Mouse (Mus musculus): ENCODE results near the gene Coro2b.

Coro2b gene

GRCm38 (mm10) chr9:62438085-62438754 is 98.6 kb downstream of the Coro2b start:
- ATAC-seq (ENCODE audit: low TSS enrichment), result peak; percentile 42

- no peak for ATAC-seq (ENCODE audit: low TSS enrichment)
Observed at GRCm38 (mm10) chr9:62437446-62437845, 99.4 kb downstream of the Coro2b start.

- ATAC-seq (ENCODE audit: low TSS enrichment), result peak; percentile 41
Observed at GRCm38 (mm10) chr9:62435613-62436318, 101.1 kb downstream of the Coro2b start.

GRCm38 (mm10) chr9:62432261-62433060 is 104.4 kb downstream of the Coro2b start:
- peak; percentile 53; the same call in 1 of the 2 replicates for ATAC-seq (ENCODE audit: low TSS enrichment)

- no peak for ATAC-seq (ENCODE audit: low TSS enrichment)
Observed at GRCm38 (mm10) chr9:62430741-62431140, 106.1 kb downstream of the Coro2b start.

- ATAC-seq (ENCODE audit: low TSS enrichment), result peak; percentile 35; the same call in 1 of the 2 replicates
Observed at GRCm38 (mm10) chr9:62427010-62427409, 109.8 kb downstream of the Coro2b start.

GRCm38 (mm10) chr9:62426531-62426930 is 110.3 kb downstream of the Coro2b start:
- ATAC-seq (ENCODE audit: low TSS enrichment), result no peak

- no peak for ATAC-seq (ENCODE audit: low TSS enrichment)
Observed at GRCm38 (mm10) chr9:62426021-62426420, 110.8 kb downstream of the Coro2b start.

- no peak for ATAC-seq (ENCODE audit: low TSS enrichment)
Observed at GRCm38 (mm10) chr9:62425265-62425664, 111.6 kb downstream of the Coro2b start.

- no peak for ATAC-seq (ENCODE audit: low TSS enrichment)
Observed at GRCm38 (mm10) chr9:62423871-62424270, 113.0 kb downstream of the Coro2b start.

GRCm38 (mm10) chr9:62422926-62423325 is 113.9 kb downstream of the Coro2b start:
- no peak for ATAC-seq (ENCODE audit: low TSS enrichment)

GRCm38 (mm10) chr9:62421911-62422310 is 114.9 kb downstream of the Coro2b start:
- no peak for ATAC-seq (ENCODE audit: low TSS enrichment)

GRCm38 (mm10) chr9:62421027-62421426 is 115.8 kb downstream of the Coro2b start:
- peak; percentile 25; the same call in 1 of the 2 replicates for ATAC-seq (ENCODE audit: low TSS enrichment)

GRCm38 (mm10) chr9:62420261-62420917 is 116.5 kb downstream of the Coro2b start:
- no peak for ATAC-seq (ENCODE audit: low TSS enrichment)

- no peak for ATAC-seq (ENCODE audit: low TSS enrichment)
Observed at GRCm38 (mm10) chr9:62418742-62419141, 118.1 kb downstream of the Coro2b start.

- ATAC-seq (ENCODE audit: low TSS enrichment), result no peak
Observed at GRCm38 (mm10) chr9:62407357-62408146, 129.3 kb downstream of the Coro2b start.

GRCm38 (mm10) chr9:62406423-62407013 is 130.3 kb downstream of the Coro2b start:
- ATAC-seq (ENCODE audit: low TSS enrichment), result no peak

GRCm38 (mm10) chr9:62401589-62401988 is 135.3 kb downstream of the Coro2b start:
- no peak for ATAC-seq (ENCODE audit: low TSS enrichment)

- ATAC-seq (ENCODE audit: low TSS enrichment), result no peak
Observed at GRCm38 (mm10) chr9:62400531-62401170, 136.2 kb downstream of the Coro2b start.

GRCm38 (mm10) chr9:62394163-62394562 is 142.7 kb downstream of the Coro2b start:
- ATAC-seq (ENCODE audit: low TSS enrichment), result no peak
